Comparison of ENCODE assay signal across 8 mouse cellular contexts in genomic region chr3:41082520-41082884, GRCm38 (mm10). TPM values are rescaled to one million over a fixed set of nuclear protein-coding genes. Genes with fewer than 3 reads are reported as not detected.
DNase-seq lines count a peak whose midpoint lies in the region; ATAC-seq and TF ChIP-seq lines count a peak whose summit lies in the region.

No protein-coding gene starts in this region.

- no peak for TF ChIP-seq POLR2A in bone marrow, adult 2 months (IDR thresholded peaks at IDR 0.05; ENCODE audit: borderline replicate concordance, control insufficient read depth, low read depth, low read length)

- H3K4me3 ChIP-seq in kidney, embryonic 16.5 days (ENCODE audit: low read length): peak overlapping the region; percentile 93
- H3K4me3 ChIP-seq in bone marrow, adult 2 months (replicated peaks; ENCODE audit: control insufficient read depth, low read depth, low read length): peak overlapping the region; percentile 90
- H3K4me3 ChIP-seq in hindbrain, embryonic 10.5 days: peak overlapping the region; percentile 78

- peak overlapping the region; percentile 82 for H3K27ac ChIP-seq in kidney, embryonic 16.5 days (ENCODE audit: low read length)
- H3K27ac ChIP-seq in bone marrow, adult 2 months (ENCODE audit: control insufficient read depth, insufficient read depth, low read depth, low read length, poor library complexity): peak overlapping the region; percentile 72
- peak overlapping the region; percentile 94 for H3K27ac ChIP-seq in hindbrain, embryonic 10.5 days

- no peaks in the 10 kb centered on the region for H3K36me3 ChIP-seq in kidney, embryonic 16.5 days (ENCODE audit: insufficient read depth, low read length)
- 0 out of 2 replicates have a peak, but pooled peaks cover 9% of the 10 kb centered on the region for H3K36me3 ChIP-seq in hindbrain, embryonic 10.5 days

- peak overlapping the region; percentile 84 for H3K9ac ChIP-seq in kidney, embryonic 16.5 days (replicated peaks; ENCODE audit: low read length)

- no peaks in the 10 kb centered on the region for H3K9me3 ChIP-seq in kidney, embryonic 16.5 days (ENCODE audit: low read length)
- H3K9me3 ChIP-seq in hindbrain, embryonic 10.5 days: no peaks in the 10 kb centered on the region

- H3K4me1 ChIP-seq in kidney, embryonic 16.5 days (ENCODE audit: insufficient read depth, low read length): peaks cover 17% of the 10 kb centered on the region
- H3K4me1 ChIP-seq in bone marrow, adult 2 months (ENCODE audit: control insufficient read depth, insufficient read depth, low read length): no peaks in the 10 kb centered on the region
- peaks cover 28% of the 10 kb centered on the region for H3K4me1 ChIP-seq in hindbrain, embryonic 10.5 days (replicated peaks)

- WGBS in kidney, embryonic 16.5 days: 1% methylated on average over 41 of the region's 43 CpGs
- 2% methylated on average over 36 of the region's 43 CpGs for WGBS in bone marrow, adult 2 months
- WGBS in hindbrain, embryonic 10.5 days: under 1% methylated on average over 43 of the region's 43 CpGs

- H3K27me3 ChIP-seq in kidney, embryonic 16.5 days (ENCODE audit: insufficient read depth, low read length): no peaks in the 10 kb centered on the region
- H3K27me3 ChIP-seq in hindbrain, embryonic 10.5 days (ENCODE audit: insufficient read depth, poor library complexity, severe bottlenecking): no peaks in the 10 kb centered on the region

- no peak for DNase-seq in kidney, postnatal 10 days
- DNase-seq in hindbrain, embryonic 10.5 days (ENCODE audit: low spot score): no peak
- DNase-seq in mesoderm, embryonic 11.5 days (ENCODE audit: low read depth, low spot score): peak; percentile 40
- no peak for DNase-seq in kidney, postnatal 25 days
- no peak for DNase-seq in ovary, postnatal 36 days (ENCODE audit: low spot score)

- ATAC-seq in kidney, embryonic 16.5 days (ENCODE audit: low FRiP score, low TSS enrichment): peak; percentile 46
- ATAC-seq in erythroid progenitor cell, adult 5-6 weeks (replicated peaks; ENCODE audit: low FRiP score, poor library complexity, severe bottlenecking): no peak

- H3K4me2 ChIP-seq in kidney, embryonic 16.5 days (replicated peaks; ENCODE audit: low read depth, low read length): peak overlapping the region; percentile 71

- TF ChIP-seq CTCF in bone marrow, adult 2 months (IDR thresholded peaks at IDR 0.05; ENCODE audit: control insufficient read depth, insufficient read depth, low read length): no peak

RNA-seq across cellular contexts. Expression of gene Pgrmc2, which starts 0.3 kb away (rescaled TPM):
- polyA plus RNA-seq in kidney, embryonic 16.5 days (2015; fragmentation: Nextera tagmentation; extraction: Ambion mirVana): 35.9 and 39.3 TPM in 2 replicates
- 22.4 and 28.1 TPM in 2 replicates for polyA plus RNA-seq in bone marrow, adult 2 months (2011; ENCODE audit: insufficient read depth, insufficient read length, low replicate concordance, missing spikeins)
- polyA plus RNA-seq in hindbrain, embryonic 10.5 days (2016; fragmentation: Nextera tagmentation; extraction: Ambion mirVana): 29.8 and 32.5 TPM in 2 replicates
- total RNA-seq in erythroid progenitor cell, adult 5-6 weeks (2015; ENCODE audit: low replicate concordance): 42.8 and 54.4 TPM in 2 replicates
- total RNA-seq in erythroid progenitor cell, adult 5-6 weeks (2017; ENCODE audit: low replicate concordance): 32.1 and 42.9 TPM in 2 replicates
